Mouse (Mus musculus): ENCODE measurements at regions not wholly inside any gene's neighbourhood (a gene's known extent, or its start where the extent isn't known, plus 50 kb on each side); places are given as distances from the start of the nearest gene placed in this dataset.

DNA sequence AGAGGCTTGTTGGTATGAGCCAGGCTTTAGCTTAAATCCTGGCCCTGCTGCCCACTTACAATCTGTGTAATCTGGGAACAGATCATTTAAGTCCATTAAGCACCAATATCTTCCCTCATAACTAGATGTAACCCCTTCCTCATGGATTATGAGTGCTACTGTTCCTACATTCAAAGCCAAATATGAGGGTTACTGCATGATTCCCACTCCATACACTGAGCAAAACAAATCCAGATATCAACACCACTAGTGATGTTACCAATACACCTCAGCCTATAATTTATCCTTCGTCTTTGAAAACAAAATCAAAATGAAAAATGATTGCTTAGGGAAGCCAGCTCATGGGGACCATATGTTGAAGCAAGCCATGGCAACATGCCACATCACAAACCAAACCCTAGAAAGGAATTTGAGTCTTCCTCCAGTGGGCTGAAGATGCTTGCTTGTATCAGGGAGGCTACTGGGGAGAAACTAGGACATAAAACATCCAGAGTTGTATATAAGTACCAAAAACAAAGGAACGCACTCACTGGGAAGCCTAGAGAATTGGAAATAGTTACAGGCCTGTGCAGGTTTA lies 531.8 kb upstream of the Cdh11 start:
- TF ChIP-seq CTCF (IDR thresholded peaks at IDR 0.05; ENCODE audit: low read depth, low read length) (no peak), POLR2A (IDR thresholded peaks at IDR 0.05; ENCODE audit: extremely low read depth, insufficient read depth, low read length) (no peak)
